Mouse (Mus musculus) testis, adult 2 months (tissue): ENCODE measurements around the gene Dtx4.

Experiments used
- CTCF ChIP-seq: fragments of 200-500 bp; IDR thresholded peaks from 2 replicates; pipeline ENCODE4 v1.5.1; 2012; ENCODE audit warnings: low read depth, mild to moderate bottlenecking, inconsistent platforms, low read length, moderate library complexity; ENCODE audit not compliant: control insufficient read depth, insufficient read depth, insufficient replicate concordance
- POLR2A ChIP-seq: fragments of 200-500 bp; IDR thresholded peaks from 2 replicates; pipeline ENCODE4 v1.6.1; 2012; ENCODE audit warnings: low read depth, mild to moderate bottlenecking, inconsistent platforms, low read length, moderate library complexity; ENCODE audit not compliant: control insufficient read depth

- TF ChIP-seq CTCF (no peak; the same call in 1 of the 2 replicates), POLR2A (no peak)
These were observed 16.7 kb upstream of the Dtx4 start for GRCm38 (mm10) chr19:12517671-12518540.
